ENCODE assay signal across 10 mouse cellular contexts in the genomic region with DNA sequence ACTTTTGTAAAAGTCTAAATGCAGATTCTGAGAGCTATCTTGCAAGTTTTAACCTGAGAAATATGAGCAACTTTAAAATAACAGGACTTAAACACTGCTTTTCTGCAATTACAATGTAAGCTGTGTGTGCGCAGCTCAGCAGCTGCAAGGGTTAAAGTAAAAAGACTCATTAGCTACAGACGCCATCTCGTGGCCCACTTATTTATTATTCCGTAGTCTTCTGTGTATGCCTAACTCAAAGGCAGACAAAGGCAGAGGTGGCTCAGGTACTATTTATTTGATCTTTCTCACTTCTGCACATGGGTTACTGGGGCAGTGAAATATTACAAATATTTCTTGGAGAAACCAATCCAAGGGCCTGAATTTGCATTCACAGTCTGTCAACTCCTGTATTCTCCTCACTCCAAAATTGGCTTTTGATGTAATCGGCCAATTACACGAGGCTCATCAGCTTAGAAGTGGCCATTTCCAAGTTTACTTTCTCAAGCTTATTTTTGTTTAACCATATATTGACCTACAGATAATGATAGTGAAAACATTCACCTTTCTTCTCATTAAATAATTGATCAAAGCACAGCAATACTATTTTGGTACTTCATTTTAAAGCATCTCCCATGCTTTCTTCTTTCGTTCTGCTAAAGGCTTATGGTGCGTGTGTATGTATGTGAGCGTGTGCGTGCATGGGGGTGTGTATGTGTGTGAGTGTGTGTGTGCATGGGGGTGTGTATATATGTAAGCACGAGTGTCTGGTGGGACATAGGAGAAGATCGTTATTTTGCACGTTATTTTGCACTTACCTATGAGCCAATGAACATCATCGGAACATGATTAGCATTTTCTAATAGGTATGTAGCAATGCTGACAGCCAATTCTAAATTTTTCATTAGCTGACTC.
DNase-seq lines count a peak whose midpoint lies in the region; ATAC-seq lines count a peak whose summit lies in the region.
"Had no signal": no experiment of that assay in that cellular context is flagged by ENCODE, and none has a peak within 500 bp of the region (broad histone marks: within the 10 kb centered on the region; RNA-seq: fewer than 3 reads in every experiment).

No protein-coding gene starts in this region.

- no peak overlapping the region for H3K4me3 ChIP-seq in forebrain, embryonic 11.5 days (ENCODE audit: low read depth, low read length)
- H3K4me3 ChIP-seq in forebrain, embryonic 10.5 days: no peak overlapping the region
- no peak overlapping the region for H3K4me3 ChIP-seq in intestine, embryonic 15.5 days (replicated peaks)
- no peak overlapping the region for H3K4me3 ChIP-seq in heart, embryonic 12.5 days
- H3K4me3 ChIP-seq: embryonic facial prominence, embryonic 13.5 days; liver, embryonic 13.5 days had no signal

- no peaks in the 10 kb centered on the region for H3K27me3 ChIP-seq in forebrain, embryonic 11.5 days (ENCODE audit: control insufficient read depth, insufficient read depth, low read length)
- H3K27me3 ChIP-seq in forebrain, embryonic 10.5 days (ENCODE audit: poor library complexity, severe bottlenecking): no peaks in the 10 kb centered on the region
- no peaks in the 10 kb centered on the region for H3K27me3 ChIP-seq in intestine, embryonic 15.5 days (replicated peaks)
- H3K27me3 ChIP-seq in heart, embryonic 12.5 days (replicated peaks): no peaks in the 10 kb centered on the region
- H3K27me3 ChIP-seq: embryonic facial prominence, embryonic 13.5 days; liver, embryonic 13.5 days had no signal

- ATAC-seq in forebrain, embryonic 11.5 days (replicated peaks; ENCODE audit: low FRiP score): peak; percentile 85
- peak; percentile 68; the same call in 1 of the 2 replicates for ATAC-seq in intestine, embryonic 15.5 days
- no peak for ATAC-seq in heart, embryonic 12.5 days (ENCODE audit: insufficient number of reproducible peaks, low FRiP score)

- no peaks in the 10 kb centered on the region for H3K9me3 ChIP-seq in forebrain, embryonic 11.5 days (ENCODE audit: control insufficient read depth, low read length)
- H3K9me3 ChIP-seq in forebrain, embryonic 10.5 days: no peaks in the 10 kb centered on the region
- no peaks in the 10 kb centered on the region for H3K9me3 ChIP-seq in intestine, embryonic 15.5 days
- no peaks in the 10 kb centered on the region for H3K9me3 ChIP-seq in heart, embryonic 12.5 days (replicated peaks)
- H3K9me3 ChIP-seq: embryonic facial prominence, embryonic 13.5 days; liver, embryonic 13.5 days had no signal

- H3K4me1 ChIP-seq in forebrain, embryonic 11.5 days (replicated peaks; ENCODE audit: control insufficient read depth, insufficient read depth, low read length): 0 out of 2 replicates have a peak, but pooled peaks cover 2% of the 10 kb centered on the region
- H3K4me1 ChIP-seq in forebrain, embryonic 10.5 days: peaks cover 6% of the 10 kb centered on the region
- no peaks in the 10 kb centered on the region for H3K4me1 ChIP-seq in intestine, embryonic 15.5 days (replicated peaks)
- no peaks in the 10 kb centered on the region for H3K4me1 ChIP-seq in heart, embryonic 12.5 days (replicated peaks)
- H3K4me1 ChIP-seq: embryonic facial prominence, embryonic 13.5 days; liver, embryonic 13.5 days had no signal

- H3K36me3 ChIP-seq in forebrain, embryonic 11.5 days (ENCODE audit: control insufficient read depth, insufficient read depth, low read length): no peaks in the 10 kb centered on the region
- no peaks in the 10 kb centered on the region for H3K36me3 ChIP-seq in forebrain, embryonic 10.5 days (replicated peaks)
- H3K36me3 ChIP-seq in intestine, embryonic 15.5 days: no peaks in the 10 kb centered on the region
- H3K36me3 ChIP-seq in heart, embryonic 12.5 days: no peaks in the 10 kb centered on the region
- H3K36me3 ChIP-seq: embryonic facial prominence, embryonic 13.5 days; liver, embryonic 13.5 days had no signal

- 69% methylated on average over 14 of the region's 14 CpGs for WGBS in forebrain, embryonic 11.5 days
- WGBS in forebrain, embryonic 10.5 days: 74% methylated on average over 14 of the region's 14 CpGs
- WGBS in intestine, embryonic 15.5 days: 71% methylated on average over 14 of the region's 14 CpGs
- 71% methylated on average over 14 of the region's 14 CpGs for WGBS in heart, embryonic 12.5 days

- H3K9ac ChIP-seq in forebrain, embryonic 11.5 days (ENCODE audit: low read length): no peak overlapping the region
- H3K9ac ChIP-seq in intestine, embryonic 15.5 days: no peak overlapping the region
- H3K9ac ChIP-seq in heart, embryonic 12.5 days: no peak overlapping the region
- H3K9ac ChIP-seq: embryonic facial prominence, embryonic 13.5 days; liver, embryonic 13.5 days had no signal

- H3K27ac ChIP-seq in forebrain, embryonic 11.5 days (ENCODE audit: low read depth, low read length): no peak overlapping the region
- H3K27ac ChIP-seq in forebrain, embryonic 10.5 days: no peak overlapping the region
- no peak overlapping the region for H3K27ac ChIP-seq in intestine, embryonic 15.5 days
- no peak overlapping the region for H3K27ac ChIP-seq in heart, embryonic 12.5 days (ENCODE audit: poor library complexity, severe bottlenecking)
- H3K27ac ChIP-seq: embryonic facial prominence, embryonic 13.5 days; liver, embryonic 13.5 days had no signal

- DNase-seq in forebrain, embryonic 11.5 days (ENCODE audit: low spot score): no peak
- DNase-seq in forebrain, embryonic 10.5 days (ENCODE audit: extremely low spot score, low spot score): no peak
- DNase-seq in embryo, embryonic 11.5 days (ENCODE audit: low read depth, low spot score): peak; percentile 20
- peak; percentile 65 to 71 for DNase-seq in left cerebral cortex, postnatal 25 days (ENCODE audit: low spot score in 2 of 2)
- peak; percentile 60 for DNase-seq in right cerebral cortex, adult 18-20 months
- DNase-seq in liver: no peak
- DNase-seq: liver, embryonic 13.5 days had no signal

- intact Hi-C loops in left cerebral cortex, postnatal 25 days (cut with DNase I): loop anchor here (2.0 kb wide), 1 partner anchor 80 kb away; no protein-coding TSS in a partner anchor

- H3K4me2 ChIP-seq in forebrain, embryonic 11.5 days (ENCODE audit: low read depth, low read length, severe bottlenecking): no peak overlapping the region
- H3K4me2 ChIP-seq in intestine, embryonic 15.5 days (replicated peaks): no peak overlapping the region
- no peak overlapping the region for H3K4me2 ChIP-seq in heart, embryonic 12.5 days
- H3K4me2 ChIP-seq: embryonic facial prominence, embryonic 13.5 days; liver, embryonic 13.5 days had no signal

Comparison
In these comparisons a context has a peak if more than half of its experiments do, and no peak if none do; other contexts are left out.
1. DNase-seq: peak in embryo, embryonic 11.5 days (single experiment), left cerebral cortex, postnatal 25 days (2 of 2) and right cerebral cortex, adult 18-20 months (single experiment); none in forebrain, embryonic 11.5 days (single experiment), forebrain, embryonic 10.5 days (single experiment) and liver (single experiment).